Mouse (Mus musculus): ENCODE measurements around the gene Gps1. TPM values are rescaled to one million over a fixed set of nuclear protein-coding genes. Genes with fewer than 3 reads are reported as not detected.
A peak's percentile ranks its signal among the peaks of the same experiment; 100 is the strongest.
"Not testable (repeated sequence)": the region's sequence is repeated elsewhere in the genome, so short reads cannot be mapped to it uniquely, and the experiment has no call there.

Gps1 gene
- 100 to 1,000 TPM; 141 to 144 TPM for total RNA-seq (2021)
- long read RNA-seq, experiment 1, transcript Gps1-208 (14 exons, 1,843 nt), result minor isoform, 16 of 335 reads
- long read RNA-seq, experiment 1, transcript Gps1-201 (13 exons, 1,925 nt), result minor isoform, 30 of 335 reads
- long read RNA-seq, experiment 1, transcript Gps1-207 (14 exons, 2,000 nt), result minor isoform, 72 of 335 reads
- long read RNA-seq, experiment 1, transcript Gps1-202 (14 exons, 1,827 nt), result major isoform, 174 of 335 reads
- long read RNA-seq, experiment 1, partial matches to known transcripts, result 27 of 335 reads
- long read RNA-seq, experiment 1, other reads (novel, unspliced or antisense), result 16 of 335 reads
- long read RNA-seq, experiment 2, transcript Gps1-208 (14 exons, 1,843 nt), result minor isoform, 6 of 307 reads
- long read RNA-seq, experiment 2, transcript Gps1-202 (14 exons, 1,827 nt), result major isoform, 156 of 307 reads
- long read RNA-seq, experiment 2, transcript Gps1-201 (13 exons, 1,925 nt), result minor isoform, 29 of 307 reads
- long read RNA-seq, experiment 2, transcript Gps1-207 (14 exons, 2,000 nt), result minor isoform, 73 of 307 reads
- long read RNA-seq, experiment 2, partial matches to known transcripts, result 21 of 307 reads
- long read RNA-seq, experiment 2, other reads (novel, unspliced or antisense), result 22 of 307 reads

DNA sequence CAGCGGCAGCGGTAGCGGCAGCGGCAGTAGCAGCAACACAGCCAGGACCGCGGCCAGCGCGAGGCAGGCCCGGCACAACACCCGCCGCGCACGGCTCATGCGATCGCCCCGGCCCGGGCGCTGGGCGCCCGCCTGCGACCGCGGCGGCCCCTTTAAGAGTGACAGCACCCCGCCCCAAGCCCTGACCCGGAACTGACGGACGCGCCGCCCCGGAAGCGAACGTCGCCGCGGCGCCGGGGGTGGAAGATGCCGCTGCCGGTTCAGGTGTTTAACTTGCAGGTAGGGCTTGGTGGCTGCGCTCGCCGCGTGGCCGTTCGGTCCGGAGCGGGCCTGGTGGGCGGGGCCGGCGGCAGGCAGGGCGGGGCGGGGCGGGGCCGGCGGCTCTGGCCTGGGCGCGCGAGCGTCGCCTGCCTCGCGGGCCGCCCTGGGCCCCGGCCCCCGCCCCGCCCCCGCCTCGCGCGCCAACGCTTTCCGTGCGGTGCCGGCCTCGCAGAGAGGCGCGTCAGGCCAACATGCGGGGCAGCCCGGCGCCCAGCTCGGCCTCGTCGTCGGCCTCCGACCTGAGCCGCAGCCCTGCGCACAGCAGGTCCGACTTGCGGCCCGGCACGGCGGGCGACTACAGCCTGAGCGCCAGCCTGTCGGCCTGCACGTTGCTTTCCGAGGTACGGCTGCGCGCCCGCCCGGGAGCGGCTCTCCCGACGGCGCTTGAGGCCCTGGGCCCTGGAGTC, at the start of gene Gps1, which contains the start of gene Rfng:
Gps1 (plus strand) TSS at position 209 of the 728 bp plus-strand sequence.
Rfng (minus strand) TSS at position 144 of the 728 bp plus-strand sequence.
- intact Hi-C loops (cut with DNase I), result no loop called here

DNA sequence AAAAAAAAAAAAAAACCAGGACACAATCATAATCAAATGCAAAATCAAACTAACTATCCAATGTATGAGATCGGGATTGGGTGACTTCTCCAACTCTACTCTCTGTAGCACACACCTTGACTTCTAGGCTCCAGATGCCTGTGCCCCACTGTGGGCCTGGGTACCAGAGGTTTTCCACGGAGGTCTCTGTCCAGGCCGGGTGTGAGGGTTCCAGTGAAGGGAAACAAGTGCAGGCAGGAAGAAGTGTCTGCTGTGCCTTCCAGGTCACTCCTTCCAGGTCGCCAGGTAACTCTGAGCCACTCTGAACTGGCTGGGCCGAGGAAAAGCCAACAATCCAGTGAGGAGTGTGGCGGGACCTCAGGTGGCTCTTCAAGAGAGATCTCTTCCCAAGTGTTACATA, 47.6 kb upstream of the Gps1 start:
- no peak for DNase-seq (ENCODE audit: low spot score in 2 of 2)
- intact Hi-C loops (cut with DNase I), result no loop called here

More for the DNA sequence above, at the start of gene Gps1, which contains the start of gene Rfng:
- peak; percentile 64 to 82 for DNase-seq (ENCODE audit: low spot score in 2 of 2)

DNA sequence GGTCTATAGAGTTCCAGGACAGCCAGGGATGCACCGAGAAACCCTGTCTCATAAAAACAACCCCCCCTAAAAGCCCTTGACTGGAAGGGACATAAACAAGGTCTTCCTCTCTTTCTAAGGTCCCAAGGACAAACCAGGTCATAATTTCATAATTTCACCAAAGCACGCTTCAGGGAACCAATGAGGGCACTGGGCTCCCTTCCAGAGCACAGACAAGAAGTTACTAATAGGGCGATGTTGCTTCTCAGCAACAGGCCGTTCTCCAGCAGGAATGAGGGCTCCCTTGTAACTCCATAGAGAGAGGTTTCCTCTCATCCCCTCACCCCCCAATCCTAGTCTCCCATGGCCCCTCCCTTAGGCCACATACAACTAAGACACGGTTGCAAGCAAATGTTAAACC, 43.1 kb upstream of the Gps1 start:
- intact Hi-C loops (cut with DNase I), result no loop called here
- no peak for DNase-seq (ENCODE audit: low spot score in 2 of 2)

DNA sequence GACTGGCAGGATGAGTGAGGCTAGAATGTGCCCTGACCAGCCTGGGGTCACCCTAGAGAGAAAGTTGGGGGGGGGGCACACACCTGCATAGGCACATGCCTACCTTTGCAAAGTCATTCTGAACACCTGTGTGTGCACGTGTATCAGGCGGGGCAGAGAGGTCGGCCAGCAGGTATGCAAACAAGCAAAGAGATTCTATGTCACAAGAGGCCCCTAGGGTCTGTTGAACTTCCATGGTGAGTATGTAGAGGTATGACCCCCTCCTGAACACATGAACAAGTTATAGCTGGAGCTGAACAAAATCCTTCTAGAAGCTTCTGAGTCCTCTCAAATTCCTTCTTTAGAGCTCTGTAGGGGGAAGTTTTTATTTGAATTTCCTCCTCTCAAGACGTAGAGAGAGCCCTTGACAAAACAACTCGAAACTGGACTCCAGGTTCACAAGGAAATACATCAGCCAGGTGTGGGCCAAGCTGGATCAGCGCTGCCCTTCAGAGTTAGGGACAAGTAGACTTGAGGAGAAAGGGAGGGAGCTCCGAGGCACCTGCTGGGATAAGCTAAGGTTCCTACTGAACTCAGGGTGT, 39.9 kb upstream of the Gps1 start:
- intact Hi-C loops (cut with DNase I), result no loop called here

DNA sequence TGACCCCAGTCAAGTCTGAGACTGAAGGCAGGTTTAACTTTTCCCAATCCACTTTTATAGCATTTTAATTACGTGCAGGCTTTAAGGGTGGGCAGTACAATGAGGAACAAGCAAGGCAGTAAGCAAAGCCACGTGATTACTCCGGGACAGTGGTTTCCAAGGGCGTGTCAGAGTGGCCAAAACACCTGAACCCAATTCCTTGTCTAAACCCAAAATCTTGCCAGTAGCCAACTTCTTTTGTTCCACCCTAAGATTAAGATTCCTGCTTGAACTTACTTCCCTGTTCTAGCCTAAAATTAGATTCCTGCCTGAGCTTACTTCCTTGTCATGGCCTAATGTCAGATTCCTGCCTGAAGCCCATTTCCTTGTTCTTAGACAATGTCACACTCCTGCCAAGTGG, 36.1 kb upstream of the Gps1 start:
- no peak for DNase-seq (ENCODE audit: low spot score in 2 of 2)
- intact Hi-C loops (cut with DNase I), result no loop called here

More for the DNA sequence above, 39.9 kb upstream of the Gps1 start:
- DNase-seq (ENCODE audit: low spot score in 2 of 2), result no peak

DNA sequence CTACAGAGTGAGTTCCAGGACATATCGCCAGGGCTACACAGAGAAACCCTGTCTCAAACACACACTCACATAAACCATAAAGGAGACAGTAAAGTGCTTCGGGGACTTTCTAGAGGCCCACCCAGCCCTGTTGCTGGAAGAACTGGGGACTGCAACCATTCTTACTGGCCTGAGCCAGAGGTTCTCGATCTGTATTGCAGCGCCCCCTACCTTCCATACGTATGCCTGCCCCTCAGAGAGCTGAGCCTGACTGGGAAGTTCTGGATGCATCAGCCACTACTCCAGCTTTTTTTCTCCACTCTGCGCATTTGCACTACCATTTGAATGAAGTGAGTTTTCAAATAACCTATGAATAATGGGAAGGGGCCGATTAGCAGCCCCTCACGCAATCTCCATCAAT, 34.6 kb upstream of the Gps1 start:
- DNase-seq (ENCODE audit: low spot score in 2 of 2), result peak in 1 of 2 experiments; percentile 21
- intact Hi-C loops (cut with DNase I), result no loop called here

DNA sequence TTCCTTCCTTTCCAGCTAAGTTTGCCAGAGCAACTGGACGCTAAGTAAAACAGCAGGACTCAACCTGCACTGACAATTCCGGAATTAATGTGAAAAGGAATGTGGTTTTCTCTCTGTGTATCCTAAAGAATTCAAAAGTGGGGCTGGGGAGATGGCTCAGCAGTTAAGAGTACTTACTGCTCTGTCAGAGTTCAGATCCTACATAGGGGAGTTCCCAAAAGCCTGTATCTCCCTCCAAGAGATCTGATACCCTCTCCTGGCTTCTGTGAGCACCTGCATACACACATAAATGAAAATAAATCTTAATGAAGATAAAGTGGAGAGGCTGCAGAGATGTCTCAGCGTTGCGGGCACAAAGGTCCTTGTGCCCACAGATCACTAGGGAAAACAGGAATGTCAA, 32.5 kb upstream of the Gps1 start:
- intact Hi-C loops (cut with DNase I), result no loop called here
- no peak for DNase-seq (ENCODE audit: low spot score in 2 of 2)

DNA sequence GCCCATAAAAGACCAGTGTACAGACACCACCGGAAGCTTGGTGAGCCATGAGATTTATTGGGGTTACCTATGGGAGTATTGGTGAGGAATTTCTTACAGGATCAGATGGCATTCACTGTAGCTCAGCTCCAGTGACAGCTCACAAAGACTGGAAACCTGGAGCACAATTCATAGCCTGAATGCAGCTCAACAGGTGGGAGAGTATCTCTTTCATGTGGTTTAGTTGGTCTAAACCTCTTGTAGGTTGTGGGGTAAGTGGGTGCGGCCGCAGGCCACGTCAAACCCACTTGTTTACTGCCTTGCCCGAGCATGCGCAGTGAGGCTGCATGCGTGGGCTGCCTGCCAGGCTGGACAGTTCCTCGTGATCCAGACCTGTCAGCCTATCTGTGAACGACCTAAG, 23.8 kb upstream of the Gps1 start:
- intact Hi-C loops (cut with DNase I), result no loop called here
- DNase-seq (ENCODE audit: low spot score in 2 of 2), result no peak

DNA sequence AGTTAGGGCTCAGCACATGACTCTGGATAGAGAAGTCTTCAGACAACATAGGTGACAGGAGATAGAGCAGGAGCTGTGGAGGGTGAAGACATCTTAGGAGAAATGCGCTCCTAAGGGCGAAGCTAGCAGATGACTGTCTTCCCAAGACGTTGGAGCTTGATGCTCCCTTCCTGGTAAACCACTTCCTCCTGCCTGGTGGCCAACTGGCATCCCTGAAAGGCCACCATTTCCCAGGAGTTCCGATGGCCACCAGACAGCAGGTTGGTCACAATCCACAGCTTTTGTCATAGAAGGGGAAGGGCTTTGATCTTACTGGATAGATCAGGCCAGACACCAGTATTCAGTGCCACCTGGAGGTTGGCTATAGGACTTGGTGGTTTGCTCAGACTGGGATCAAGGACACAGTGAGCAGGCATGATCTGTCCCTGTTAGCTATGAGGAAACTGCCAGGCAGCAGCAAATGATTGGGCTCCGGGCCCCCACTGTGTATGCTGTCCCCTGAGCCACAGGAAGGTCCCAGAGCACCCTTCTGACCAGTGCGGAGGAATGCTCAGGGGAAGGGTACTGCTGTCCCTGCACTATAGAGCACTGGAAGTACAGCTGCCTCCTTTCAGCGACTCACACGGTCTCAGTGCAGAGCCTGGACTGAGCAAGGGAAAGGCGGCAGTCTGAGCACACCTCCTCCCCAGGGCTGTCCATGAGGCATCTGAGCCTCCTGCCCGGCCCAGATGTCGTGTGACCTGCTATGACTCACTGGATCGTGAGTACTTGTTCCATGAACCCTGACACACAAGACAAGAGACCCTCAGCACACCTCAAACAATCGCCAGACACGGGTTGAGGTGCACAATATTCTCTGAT, 22.0 kb upstream of the Gps1 start:
- intact Hi-C loops (cut with DNase I), result no loop called here
- DNase-seq (ENCODE audit: low spot score in 2 of 2), result no peak

DNA sequence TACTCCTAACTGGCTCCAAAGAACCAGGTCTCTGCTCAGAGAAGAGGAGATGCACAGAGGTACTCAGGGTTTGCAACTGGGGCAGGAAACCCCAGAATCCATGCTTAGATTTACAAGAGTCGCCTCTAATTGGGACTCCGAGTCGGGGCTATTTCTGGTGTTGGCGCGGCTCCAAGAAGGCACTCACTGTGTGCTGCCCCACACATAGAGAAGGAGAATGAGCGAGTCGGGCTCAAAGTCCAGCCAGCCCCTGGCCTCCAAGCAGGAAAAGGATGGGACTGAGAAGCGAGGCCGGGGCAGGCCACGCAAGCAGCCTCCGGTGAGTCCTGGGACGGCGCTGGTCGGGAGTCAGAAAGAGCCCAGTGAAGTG, 21.4 kb upstream of the Gps1 start, which contains the start of gene Hmga1b:
Hmga1b (plus strand) TSS at position 123 of the 370 bp plus-strand sequence.
- intact Hi-C loops (cut with DNase I); DNase-seq (ENCODE audit: low spot score in 2 of 2): not testable (repeated sequence)

DNA sequence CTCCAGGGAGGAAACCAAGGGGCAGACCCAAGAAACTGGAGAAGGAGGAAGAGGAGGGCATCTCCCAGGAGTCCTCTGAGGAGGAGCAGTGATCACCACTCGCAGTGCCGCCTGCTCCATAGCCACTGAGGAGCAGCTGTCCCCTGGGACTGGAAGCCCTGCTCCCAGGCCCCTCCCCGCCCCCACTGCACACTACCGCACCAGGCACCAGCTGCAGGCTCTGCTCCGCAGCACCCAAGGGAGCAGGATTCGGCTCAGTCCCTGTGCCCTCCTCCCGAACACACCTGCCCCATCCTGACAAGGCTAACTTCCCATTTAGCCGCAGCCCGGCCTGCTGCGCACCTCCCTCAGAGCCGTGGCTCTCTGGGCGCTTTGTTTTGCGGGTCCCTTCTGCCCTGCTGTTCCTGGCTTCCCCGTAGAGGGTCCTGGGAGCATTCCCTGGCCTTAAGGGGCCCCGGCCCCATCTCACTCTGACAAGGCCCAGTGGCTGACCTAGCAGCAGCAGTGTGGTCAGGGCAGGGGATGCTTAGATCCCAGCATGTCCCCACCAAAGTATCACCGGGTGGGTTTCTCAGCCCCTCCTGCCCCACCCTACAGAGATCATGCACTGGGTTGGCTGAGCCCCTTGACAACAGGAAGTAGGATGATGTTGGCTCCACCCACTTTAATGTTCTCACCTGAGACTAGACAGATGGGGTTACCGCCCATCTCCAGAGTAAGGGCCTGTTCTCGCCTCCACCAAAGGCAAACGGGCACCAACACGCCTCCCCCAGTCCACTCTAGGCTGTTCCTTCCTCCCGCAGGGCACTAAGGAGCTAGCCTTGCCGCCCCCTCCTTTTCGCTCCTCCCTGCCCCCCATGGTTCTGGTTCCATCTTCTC, 20.7 kb upstream of the Gps1 start:
- DNase-seq (ENCODE audit: low spot score in 2 of 2); intact Hi-C loops (cut with DNase I): not testable (repeated sequence)

DNA sequence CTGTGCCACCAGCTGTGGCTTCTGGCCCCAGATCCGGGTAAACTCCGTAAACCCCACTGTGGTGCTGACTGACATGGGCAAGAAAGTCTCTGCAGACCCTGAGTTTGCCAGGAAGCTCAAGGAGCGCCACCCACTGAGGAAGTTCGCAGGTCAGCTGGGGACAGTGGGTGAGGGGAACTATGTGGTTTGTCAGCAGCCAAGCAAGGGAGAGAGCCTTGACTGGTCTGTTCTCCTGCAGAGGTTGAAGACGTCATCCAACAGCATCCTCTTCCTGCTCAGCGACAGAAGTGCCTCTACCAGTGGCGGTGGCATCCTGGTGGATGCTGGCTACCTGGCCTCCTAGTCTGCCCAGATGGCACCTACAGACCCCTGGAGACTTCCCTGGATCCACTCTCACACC, 17.0 kb upstream of the Gps1 start:
- DNase-seq (ENCODE audit: low spot score in 2 of 2); intact Hi-C loops (cut with DNase I): not testable (repeated sequence)

DNA sequence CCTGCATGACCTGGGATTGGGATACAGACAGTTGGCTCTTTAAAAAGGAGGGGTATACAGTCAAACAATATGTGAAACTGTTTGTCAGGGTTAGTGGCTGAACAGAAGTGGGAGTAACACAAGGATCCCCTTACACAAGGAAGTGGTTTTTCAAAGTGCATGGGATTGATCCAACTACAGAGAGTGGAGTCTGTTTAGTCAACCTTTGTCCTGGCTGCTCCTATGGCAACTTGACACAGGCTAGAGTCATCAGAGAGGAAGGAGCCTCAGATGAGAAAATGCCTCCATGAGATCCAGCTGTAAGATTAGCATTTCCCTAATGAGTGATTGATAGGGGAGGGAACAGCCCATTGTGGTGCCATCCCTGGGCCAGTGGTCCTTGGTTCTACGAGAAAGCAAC, 15.9 kb upstream of the Gps1 start:
- intact Hi-C loops (cut with DNase I), result no loop called here
- no peak for DNase-seq (ENCODE audit: low spot score in 2 of 2)

DNA sequence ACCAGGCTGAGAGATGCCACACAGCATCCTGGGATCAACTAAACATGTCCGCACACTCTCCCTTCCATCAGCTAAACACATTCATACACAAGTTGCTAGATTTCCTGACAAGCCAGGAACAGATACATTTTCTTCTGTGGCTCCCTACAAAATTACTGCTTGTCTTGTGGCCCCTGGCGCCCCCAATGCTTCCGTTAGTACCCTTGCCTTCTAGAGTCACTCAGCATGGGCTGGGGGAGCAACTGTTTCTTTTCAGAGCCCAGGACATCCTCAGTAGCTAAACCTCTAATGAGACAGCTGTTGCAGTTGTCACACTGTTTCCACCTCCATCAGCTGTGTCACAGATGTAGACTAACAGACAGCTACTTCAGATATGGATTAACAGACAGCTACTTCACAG, 11.3 kb upstream of the Gps1 start:
- no peak for DNase-seq (ENCODE audit: low spot score in 2 of 2)
- intact Hi-C loops (cut with DNase I), result loop anchor here (10.0 kb wide), 2 partner anchors 118 to 258 kb away; no protein-coding TSS in a partner anchor

DNA sequence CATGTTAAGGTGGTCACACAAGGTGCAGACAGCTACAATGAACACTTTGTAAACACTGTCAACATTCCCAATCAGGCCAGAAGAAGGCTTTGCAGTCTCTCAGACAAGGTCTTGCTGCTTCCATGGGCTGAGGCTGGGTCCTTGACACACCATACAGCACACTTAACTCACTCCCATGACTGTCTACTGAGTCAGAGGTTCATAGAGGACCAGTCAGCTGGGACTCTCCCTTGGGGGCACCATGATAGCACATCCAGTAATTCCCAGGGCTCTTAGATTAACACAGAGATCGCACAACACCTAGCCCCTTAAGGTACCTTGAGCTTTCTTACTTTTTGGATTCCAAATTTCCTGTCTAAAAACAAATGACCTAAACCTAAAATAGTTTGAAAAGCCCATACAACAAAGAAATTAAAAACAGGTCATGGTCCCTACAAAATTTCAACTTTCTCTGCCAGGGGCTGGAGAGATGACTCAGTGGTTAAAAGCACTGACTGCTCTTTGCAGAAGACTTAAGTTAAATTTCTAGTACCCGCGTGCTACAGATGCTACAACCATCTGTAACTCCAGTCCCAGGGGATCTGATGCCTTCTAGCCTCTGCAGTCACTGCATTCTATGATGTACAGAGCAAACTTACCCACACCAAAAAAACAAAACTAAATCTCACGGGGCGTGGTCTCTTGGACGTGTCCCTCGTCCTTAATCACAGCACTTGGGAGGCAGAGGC, 10.4 kb upstream of the Gps1 start:
- intact Hi-C loops (cut with DNase I), result loop anchor here (10.0 kb wide), 2 partner anchors 119 to 259 kb away; no protein-coding TSS in a partner anchor
- no peak for DNase-seq (ENCODE audit: low spot score in 2 of 2)

DNA sequence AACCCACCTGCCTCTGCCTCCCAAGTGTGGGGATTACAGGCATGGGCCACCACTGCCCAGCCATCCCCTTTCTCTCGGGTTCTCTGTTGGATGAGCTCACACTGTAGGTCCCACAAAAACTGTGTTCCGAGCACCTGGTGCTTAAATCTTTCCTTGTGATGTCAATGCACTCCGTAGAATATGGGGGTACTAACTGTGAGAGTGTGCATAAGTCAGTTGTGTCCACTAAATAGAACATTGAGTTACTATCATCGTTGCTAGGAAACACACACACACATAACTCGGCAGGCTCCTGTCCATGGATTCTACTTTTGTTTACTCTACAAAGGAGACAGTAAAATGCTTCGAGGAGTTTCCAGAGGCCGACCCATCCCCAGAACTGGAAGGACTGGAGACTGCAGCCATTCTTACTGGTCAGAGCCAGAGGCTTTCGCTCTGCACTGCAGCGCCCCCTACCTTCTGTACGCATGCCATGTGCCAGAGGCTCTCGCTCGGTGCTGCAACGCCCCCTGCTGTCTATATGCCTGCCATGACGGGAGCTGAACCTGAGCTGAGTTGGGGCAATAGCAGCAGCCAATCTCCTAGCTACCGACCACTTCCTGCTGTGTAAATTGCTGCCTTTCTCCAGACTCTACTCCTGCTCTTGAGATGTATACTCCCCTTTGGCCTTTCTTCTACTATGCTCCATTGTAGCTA, 8.2 kb upstream of the Gps1 start:
- peak; percentile 93 to 97 for DNase-seq (ENCODE audit: low spot score in 2 of 2)
- intact Hi-C loops (cut with DNase I), result loop anchor here (1.0 to 10.0 kb wide), 4 partner anchors 56 to 261 kb away; no protein-coding TSS in a partner anchor
